Comparison of ENCODE assay signal across 8 mouse cellular contexts in genomic region chr10:76530922-76531321, GRCm38 (mm10). TPM values are rescaled to one million over a fixed set of nuclear protein-coding genes. Genes with fewer than 3 reads are reported as not detected.
A peak's percentile ranks its signal among the peaks of the same experiment; 100 is the strongest.
DNase-seq lines count a peak whose midpoint lies in the region; ATAC-seq and TF ChIP-seq lines count a peak whose summit lies in the region.

No protein-coding gene starts in this region.

- peak overlapping the region; percentile 46 for H3K27ac ChIP-seq in liver, adult 2 months (replicated peaks; ENCODE audit: insufficient read depth, low read depth, low read length)
- no peak overlapping the region for H3K27ac ChIP-seq in embryonic fibroblast, embryonic 13.5 days (ENCODE audit: insufficient read depth, low read length)
- peak overlapping the region; percentile 51; the same call in 1 of the 2 replicates for H3K27ac ChIP-seq in limb, embryonic 12.5 days
- peak overlapping the region; percentile 69 for H3K27ac ChIP-seq in neural tube, embryonic 15.5 days (replicated peaks)

- no peaks in the 10 kb centered on the region for H3K9me3 ChIP-seq in limb, embryonic 12.5 days
- H3K9me3 ChIP-seq in neural tube, embryonic 15.5 days (replicated peaks): no peaks in the 10 kb centered on the region

- TF ChIP-seq CTCF in liver, adult 2 months (IDR thresholded peaks at IDR 0.05; ENCODE audit: low read depth, low read length): no peak
- TF ChIP-seq CTCF in embryonic fibroblast, embryonic 13.5 days (IDR thresholded peaks at IDR 0.05; ENCODE audit: borderline replicate concordance, insufficient read depth, low read length): no peak

- 0% methylated on average over 11 of the region's 11 CpGs for WGBS in liver, adult 2 months
- 0% methylated on average over 11 of the region's 11 CpGs for WGBS in limb, embryonic 12.5 days
- 2% methylated on average over 11 of the region's 11 CpGs for WGBS in neural tube, embryonic 15.5 days

- no peak for DNase-seq in liver, adult 2 months (ENCODE audit: extremely low read depth, low read depth, low spot score)
- no peak for DNase-seq in liver
- DNase-seq in left cerebral cortex, adult 8-10 months (ENCODE audit: low spot score in 2 of 2): no peak
- DNase-seq in thymus, adult 18-20 months: no peak
- DNase-seq in left cerebral cortex, postnatal 4 days: no peak

- H3K9ac ChIP-seq in liver, adult 2 months (ENCODE audit: low read depth, low read length): peak overlapping the region; percentile 48
- H3K9ac ChIP-seq in limb, embryonic 12.5 days (replicated peaks): peak overlapping the region; percentile 40
- peak overlapping the region; percentile 47 for H3K9ac ChIP-seq in neural tube, embryonic 15.5 days (replicated peaks)

- H3K36me3 ChIP-seq in liver, adult 2 months (ENCODE audit: control insufficient read depth, insufficient read depth, low read length): peaks cover 17% of the 10 kb centered on the region
- peaks cover 25% of the 10 kb centered on the region for H3K36me3 ChIP-seq in limb, embryonic 12.5 days
- peaks cover 18% of the 10 kb centered on the region for H3K36me3 ChIP-seq in neural tube, embryonic 15.5 days

- peak overlapping the region; percentile 39 for H3K4me3 ChIP-seq in liver, adult 2 months (ENCODE audit: insufficient read depth, low read depth, low read length)
- H3K4me3 ChIP-seq in embryonic fibroblast, embryonic 13.5 days (ENCODE audit: insufficient read depth, low read length): peak overlapping the region; percentile 68
- peak overlapping the region; percentile 61 for H3K4me3 ChIP-seq in limb, embryonic 12.5 days (replicated peaks)
- peak overlapping the region; percentile 84 for H3K4me3 ChIP-seq in neural tube, embryonic 15.5 days (replicated peaks)

- H3K4me1 ChIP-seq in liver, adult 2 months (ENCODE audit: control insufficient read depth, insufficient read depth, low read length): peaks cover 4% of the 10 kb centered on the region
- H3K4me1 ChIP-seq in embryonic fibroblast, embryonic 13.5 days (ENCODE audit: control insufficient read depth, insufficient read depth, low read length): no peaks in the 10 kb centered on the region
- H3K4me1 ChIP-seq in limb, embryonic 12.5 days (replicated peaks): peaks cover 11% of the 10 kb centered on the region; the same call in 1 of the 2 replicates
- peaks cover 37% of the 10 kb centered on the region for H3K4me1 ChIP-seq in neural tube, embryonic 15.5 days

- H3K4me2 ChIP-seq in limb, embryonic 12.5 days: peak overlapping the region; percentile 87
- peak overlapping the region; percentile 81 for H3K4me2 ChIP-seq in neural tube, embryonic 15.5 days

- intact Hi-C loops in left cerebral cortex, postnatal 4 days (cut with DNase I): no loop called here

- no peaks in the 10 kb centered on the region for H3K27me3 ChIP-seq in liver, adult 2 months (ENCODE audit: control insufficient read depth, insufficient read depth, low read length)
- H3K27me3 ChIP-seq in limb, embryonic 12.5 days: no peaks in the 10 kb centered on the region
- no peaks in the 10 kb centered on the region for H3K27me3 ChIP-seq in neural tube, embryonic 15.5 days (replicated peaks)

- TF ChIP-seq POLR2A in liver, adult 2 months (IDR thresholded peaks at IDR 0.05; ENCODE audit: extremely low read depth, insufficient read depth, low read length): peak; percentile 54; the same call in 1 of the 2 replicates
- no peak for TF ChIP-seq POLR2A in embryonic fibroblast, embryonic 13.5 days (IDR thresholded peaks at IDR 0.05; ENCODE audit: low read depth, low read length)

- peak; percentile 47 for ATAC-seq in limb, embryonic 12.5 days (ENCODE audit: insufficient number of reproducible peaks, insufficient read depth, low FRiP score, low TSS enrichment, low read depth)
- ATAC-seq in neural tube, embryonic 15.5 days (ENCODE audit: low FRiP score): peak; percentile 60

- peaks cover 4% of the 10 kb centered on the region; the same call in 1 of the 2 replicates for H3K79me2 ChIP-seq in liver, adult 2 months (ENCODE audit: control insufficient read depth, insufficient read depth, low read length)

RNA-seq across cellular contexts. Expression of gene Lss, which starts 0.5 kb away (rescaled TPM):
- 42.6 and 53.4 TPM in 2 replicates for total RNA-seq in liver, adult 2 months (2014; rRNA removed)
- polyA plus RNA-seq in liver, adult 2 months (2012; rRNA removed): 45.7 and 62.6 TPM in 2 replicates
- 32.8 and 34.0 TPM in 2 replicates for polyA plus RNA-seq in embryonic fibroblast, embryonic 13.5 days (2011; ENCODE audit: insufficient read length, low read depth, missing spikeins)
- polyA plus RNA-seq in limb, embryonic 12.5 days (2016; fragmentation: Nextera tagmentation; extraction: Ambion mirVana): 32.5 and 38.7 TPM in 2 replicates
- polyA plus RNA-seq in neural tube, embryonic 15.5 days (2015; fragmentation: Nextera tagmentation; extraction: Ambion mirVana): 36.7 and 45.0 TPM in 2 replicates
- total RNA-seq in left cerebral cortex, adult 8-10 months (2022): 10 to 100 TPM; 49.1 to 67.2 (median 58.5) TPM
- total RNA-seq in left cerebral cortex, postnatal 4 days (2021): 100 to 1,000 TPM in 1 of 2 experiments, 10 to 100 TPM in 1; 97.2 to 103 TPM

RNA-seq across cellular contexts. Expression of gene Spatc1l, which starts 31.1 kb away (rescaled TPM):
- not detected in 2 replicates for total RNA-seq in liver, adult 2 months (2014; rRNA removed)
- polyA plus RNA-seq in liver, adult 2 months (2012; rRNA removed): 0.13 and 0.14 TPM in 2 replicates
- polyA plus RNA-seq in embryonic fibroblast, embryonic 13.5 days (2011; ENCODE audit: insufficient read length, low read depth, missing spikeins): not detected in 2 replicates
- not detected in 2 replicates for polyA plus RNA-seq in limb, embryonic 12.5 days (2016; fragmentation: Nextera tagmentation; extraction: Ambion mirVana)
- not detected in 2 replicates for polyA plus RNA-seq in neural tube, embryonic 15.5 days (2015; fragmentation: Nextera tagmentation; extraction: Ambion mirVana)
- not detected for total RNA-seq in left cerebral cortex, adult 8-10 months (2022)
- total RNA-seq in left cerebral cortex, postnatal 4 days (2021): not detected

RNA-seq across cellular contexts. Expression of gene Ftcd, which starts 44.5 kb away (rescaled TPM):
- total RNA-seq in liver, adult 2 months (2014; rRNA removed): 335 and 349 TPM in 2 replicates
- 526 and 676 TPM in 2 replicates for polyA plus RNA-seq in liver, adult 2 months (2012; rRNA removed)
- polyA plus RNA-seq in embryonic fibroblast, embryonic 13.5 days (2011; ENCODE audit: insufficient read length, low read depth, missing spikeins): not detected in 2 replicates
- polyA plus RNA-seq in limb, embryonic 12.5 days (2016; fragmentation: Nextera tagmentation; extraction: Ambion mirVana): 0.14 TPM in 1 of 2 replicates, not detected in the other
- 0.18 and 0.46 TPM in 2 replicates for polyA plus RNA-seq in neural tube, embryonic 15.5 days (2015; fragmentation: Nextera tagmentation; extraction: Ambion mirVana)
- under 1 TPM in 2 of 4 experiments, not detected in 2; 0.15 to 0.17 TPM for total RNA-seq in left cerebral cortex, adult 8-10 months (2022)
- total RNA-seq in left cerebral cortex, postnatal 4 days (2021): not detected

Comparison
In these comparisons a context has a peak if more than half of its experiments do, and no peak if none do; other contexts are left out.
1. RNA of gene Ftcd, which starts 44.5 kb away (polyA plus RNA-seq): 526 to 676 TPM in liver, adult 2 months; 0.18 to 0.46 TPM in neural tube, embryonic 15.5 days, 0.14 TPM in limb, embryonic 12.5 days and not detected in embryonic fibroblast, embryonic 13.5 days; every median in the first group is over 100 times any median in the second.
2. Peak in every context shown above with its lines, with median percentiles within 50 percentile points of each other: H3K4me3 ChIP-seq and H3K9ac ChIP-seq.